Mouse (Mus musculus): Measurements from ENCODE around the gene 9430097D07Rik.

The 9430097D07Rik gene

GRCm38 (mm10) chr2:32598506-32598905, 23.0 kb upstream of the 9430097D07Rik start:
- in situ Hi-C loops (cut with MboI, MseI), result no loop called here

GRCm38 (mm10) chr2:32597699-32598098, 22.2 kb upstream of the 9430097D07Rik start:
- in situ Hi-C loops (cut with MboI, MseI), result no loop called here

GRCm38 (mm10) chr2:32597248-32597647, 21.8 kb upstream of the 9430097D07Rik start:
- in situ Hi-C loops (cut with MboI, MseI), result no loop called here

DNA sequence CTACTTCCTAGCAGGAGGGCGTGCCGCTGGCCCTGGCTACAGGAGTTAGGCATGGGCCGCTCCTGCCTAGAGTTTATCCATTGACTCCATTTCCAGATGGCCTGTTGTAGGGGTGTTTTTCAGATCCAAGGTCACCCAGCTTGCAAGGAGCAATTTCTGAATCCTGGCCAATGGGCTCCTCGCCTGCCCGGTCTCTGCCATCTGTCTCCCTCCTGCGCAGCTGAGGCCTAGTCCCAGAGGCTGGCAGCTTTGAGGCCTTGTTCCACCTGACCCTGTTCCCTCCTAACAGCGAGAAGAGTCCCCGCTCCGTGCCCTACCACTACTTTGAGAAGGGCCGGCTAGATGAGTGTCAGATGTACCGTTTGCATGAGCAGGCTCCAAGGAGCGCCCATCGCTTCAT, 21.2 kb upstream of the 9430097D07Rik start:
- in situ Hi-C loops (cut with MboI, MseI), result no loop called here

DNA sequence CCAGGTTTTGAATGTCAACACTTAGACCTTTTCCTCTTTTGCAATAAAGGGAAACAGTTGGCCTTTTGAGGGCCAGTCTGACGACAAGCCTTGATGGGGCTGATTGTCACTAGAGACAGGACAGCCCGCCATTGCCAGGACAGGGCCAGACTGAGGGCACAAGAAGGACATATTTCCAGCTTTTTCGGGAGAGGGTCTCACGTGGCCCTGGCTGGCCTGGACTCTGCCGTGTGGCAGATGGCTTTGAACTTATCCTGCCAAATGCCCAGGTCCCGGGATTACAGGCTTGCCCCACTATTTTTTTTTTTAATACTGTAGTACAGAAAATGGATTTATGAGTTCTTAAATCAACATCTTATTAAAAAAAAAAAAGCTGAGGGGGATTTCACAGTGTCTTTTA, 15.8 kb upstream of the 9430097D07Rik start:
- in situ Hi-C loops (cut with MboI, MseI), result no loop called here

- in situ Hi-C loops (cut with MboI, MseI), result no loop called here
Measured at GRCm38 (mm10) chr2:32590224-32590623, 14.7 kb upstream of the 9430097D07Rik start.

GRCm38 (mm10) chr2:32589213-32589795, 13.8 kb upstream of the 9430097D07Rik start:
- in situ Hi-C loops (cut with MboI, MseI), result no loop called here

DNA sequence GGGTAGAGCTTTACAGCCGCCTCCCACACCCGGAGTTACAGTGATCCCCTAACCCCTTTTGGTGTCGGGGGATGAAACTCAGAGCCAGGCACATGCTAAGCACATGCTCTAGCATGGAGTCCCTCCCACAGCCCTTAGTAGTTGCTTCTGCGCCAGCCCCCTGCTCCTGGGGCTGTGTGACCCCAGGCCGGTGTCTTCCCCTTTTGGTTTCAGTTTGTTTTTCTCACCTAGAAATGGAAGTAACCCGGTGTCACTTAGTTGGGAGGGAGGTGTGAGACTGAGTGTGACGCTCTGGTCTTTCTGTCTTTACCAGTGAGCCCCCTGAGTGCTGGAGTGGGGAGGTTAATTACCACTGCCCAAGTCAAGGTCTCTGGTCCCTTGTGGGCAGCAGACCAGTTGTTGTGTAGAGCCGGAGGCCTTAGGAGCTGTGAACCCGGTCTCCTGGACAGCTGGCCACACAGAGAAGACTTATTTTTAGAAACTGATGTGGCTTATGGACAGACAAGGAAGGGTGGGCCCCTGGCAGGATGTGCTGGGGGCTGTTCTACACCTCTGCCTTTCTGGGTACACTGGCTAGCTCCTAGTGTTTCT, 12.3 kb upstream of the 9430097D07Rik start:
- in situ Hi-C loops (cut with MboI, MseI), result no loop called here

GRCm38 (mm10) chr2:32586871-32587351, 11.4 kb upstream of the 9430097D07Rik start, which contains the start of gene St6galnac4:
Gene St6galnac4, plus strand, starts transcription at chr2:32587095.
- in situ Hi-C loops (cut with MboI, MseI), result no loop called here

- in situ Hi-C loops (cut with MboI, MseI), result no loop called here
Measured at GRCm38 (mm10) chr2:32585149-32585714, 9.7 kb upstream of the 9430097D07Rik start.

DNA sequence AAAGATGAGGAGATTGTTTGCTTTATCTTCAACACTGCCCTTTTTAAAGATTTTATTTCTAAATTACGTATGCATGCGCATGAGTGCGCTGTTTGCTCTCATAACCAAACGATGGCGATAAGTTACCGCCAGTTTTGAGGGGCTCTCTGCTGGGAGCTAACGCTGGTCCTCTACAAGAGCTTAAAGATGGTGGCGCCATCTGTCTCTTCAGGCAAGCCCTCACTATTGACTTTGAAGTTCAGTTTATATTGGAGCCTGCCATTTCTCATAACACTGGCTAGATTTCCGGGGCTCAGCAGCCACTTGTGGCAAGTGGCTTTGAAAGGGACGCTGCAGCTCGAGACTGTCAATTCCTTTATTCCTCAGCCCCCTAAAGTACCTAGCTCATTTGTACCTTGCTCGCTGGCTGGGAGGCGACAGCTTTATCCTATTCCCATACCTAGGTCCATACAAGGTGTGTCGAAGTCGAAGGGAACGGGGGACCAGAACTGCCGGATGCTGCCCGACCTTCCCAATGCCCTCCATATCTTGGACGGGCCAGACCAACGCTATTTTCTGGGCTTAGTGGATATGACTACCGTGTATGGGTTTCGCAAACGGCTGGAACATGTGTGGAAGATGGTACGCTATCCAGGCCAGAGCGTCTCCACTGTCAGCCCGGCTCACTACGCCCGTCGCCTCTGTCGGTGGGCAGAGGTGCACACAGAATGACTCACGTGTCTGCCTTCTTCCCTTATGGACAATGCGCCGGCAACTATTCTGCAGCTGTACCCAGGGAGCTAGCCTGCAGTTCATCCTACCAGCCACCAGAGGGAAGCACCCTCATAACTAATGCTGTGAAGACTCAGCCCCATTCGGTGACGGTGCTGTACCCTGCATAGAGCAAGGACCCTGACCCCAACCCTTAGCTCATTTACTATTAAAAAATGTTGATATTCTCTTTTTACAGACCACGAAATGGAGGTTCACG, 7.6 kb upstream of the 9430097D07Rik start:
- in situ Hi-C loops (cut with MboI, MseI), result no loop called here

GRCm38 (mm10) chr2:32581450-32582095, 6.1 kb upstream of the 9430097D07Rik start:
- in situ Hi-C loops (cut with MboI, MseI), result no loop called here

DNA sequence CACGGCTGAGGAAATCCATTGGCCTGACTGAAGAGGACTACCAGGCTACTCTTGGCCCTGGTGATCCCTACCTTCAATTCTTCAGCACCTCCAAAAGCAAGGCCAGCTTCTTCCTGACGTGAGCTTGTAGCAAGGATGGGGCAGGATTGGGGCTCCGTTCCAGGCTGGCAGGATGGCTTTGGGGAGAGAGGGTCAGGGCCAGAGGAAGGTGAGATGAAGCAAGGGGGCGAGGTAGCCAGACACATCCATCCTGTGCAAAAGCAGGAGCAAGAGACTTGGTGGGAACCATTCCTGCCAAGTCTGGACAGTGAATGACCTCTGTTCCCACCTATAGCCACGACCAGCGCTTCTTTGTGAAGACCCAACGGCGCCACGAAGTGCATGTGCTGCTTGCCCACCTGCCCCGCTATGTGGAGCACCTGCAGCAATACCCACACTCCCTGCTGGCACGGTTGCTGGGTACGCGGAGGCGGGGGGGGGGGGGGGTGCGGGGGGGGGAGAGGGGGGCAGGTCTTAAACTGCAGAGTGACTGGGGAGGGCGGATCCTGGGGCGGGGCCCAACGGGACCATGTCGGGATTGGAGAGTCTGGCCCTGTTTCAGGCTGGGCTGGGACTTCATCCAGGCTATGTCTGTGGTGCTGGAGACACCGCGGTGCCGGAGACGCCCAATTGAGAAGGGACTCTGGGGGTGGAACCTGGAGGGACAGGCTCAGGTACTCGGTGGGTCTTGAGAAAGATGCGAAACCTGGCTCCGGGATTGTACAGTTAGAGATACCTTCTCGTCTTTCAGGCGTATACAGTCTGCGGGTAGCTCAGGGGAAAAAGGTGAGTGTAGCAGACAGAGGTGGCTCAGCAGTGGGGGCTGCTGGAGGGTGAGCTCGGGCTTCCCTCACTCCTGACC, 2.9 kb upstream of the 9430097D07Rik start:
- in situ Hi-C loops (cut with MboI, MseI), result loop anchor here in 1 of 2 experiments (5.0 kb wide), 1 partner anchor 34 kb away; no protein-coding TSS in a partner anchor

GRCm38 (mm10) chr2:32576532-32576931, 1.0 kb upstream of the 9430097D07Rik start:
- in situ Hi-C loops (cut with MboI, MseI), result loop anchor here in 1 of 2 experiments (5.0 kb wide), 1 partner anchor 36 kb away; no protein-coding TSS in a partner anchor

GRCm38 (mm10) chr2:32574901-32575585, 441 bp downstream of the 9430097D07Rik start:
- in situ Hi-C loops (cut with MboI, MseI), result loop anchor here in 1 of 2 experiments (5.0 kb wide), 1 partner anchor 37 kb away; no protein-coding TSS in a partner anchor

DNA sequence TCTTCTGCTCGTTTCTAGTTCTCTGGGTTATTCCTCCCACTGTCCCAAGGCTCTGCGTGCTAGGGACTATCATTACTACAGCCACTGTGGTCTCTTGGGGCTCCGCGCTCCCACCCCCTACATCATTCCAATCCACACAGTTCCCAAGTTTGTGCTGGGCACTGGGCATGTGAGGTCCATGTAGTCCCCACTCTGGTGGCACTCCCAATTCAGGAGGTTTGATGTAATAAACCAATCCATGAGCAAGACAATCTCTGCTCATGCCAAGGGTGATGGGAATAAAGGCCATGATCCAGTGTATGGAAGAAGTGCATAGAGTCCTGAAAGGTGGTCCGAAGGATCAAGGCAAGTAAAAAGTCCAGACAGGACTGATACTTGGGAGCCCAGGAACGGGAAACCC, 987 bp downstream of the 9430097D07Rik start, which contains the start of gene Pip5kl1:
Gene Pip5kl1, plus strand, starts transcription at position 301 of the 400 bp plus-strand sequence.
- in situ Hi-C loops (cut with MboI, MseI), result no loop called here

GRCm38 (mm10) chr2:32572196-32572595, 3.3 kb downstream of the 9430097D07Rik start:
- in situ Hi-C loops (cut with MboI, MseI), result no loop called here

DNA sequence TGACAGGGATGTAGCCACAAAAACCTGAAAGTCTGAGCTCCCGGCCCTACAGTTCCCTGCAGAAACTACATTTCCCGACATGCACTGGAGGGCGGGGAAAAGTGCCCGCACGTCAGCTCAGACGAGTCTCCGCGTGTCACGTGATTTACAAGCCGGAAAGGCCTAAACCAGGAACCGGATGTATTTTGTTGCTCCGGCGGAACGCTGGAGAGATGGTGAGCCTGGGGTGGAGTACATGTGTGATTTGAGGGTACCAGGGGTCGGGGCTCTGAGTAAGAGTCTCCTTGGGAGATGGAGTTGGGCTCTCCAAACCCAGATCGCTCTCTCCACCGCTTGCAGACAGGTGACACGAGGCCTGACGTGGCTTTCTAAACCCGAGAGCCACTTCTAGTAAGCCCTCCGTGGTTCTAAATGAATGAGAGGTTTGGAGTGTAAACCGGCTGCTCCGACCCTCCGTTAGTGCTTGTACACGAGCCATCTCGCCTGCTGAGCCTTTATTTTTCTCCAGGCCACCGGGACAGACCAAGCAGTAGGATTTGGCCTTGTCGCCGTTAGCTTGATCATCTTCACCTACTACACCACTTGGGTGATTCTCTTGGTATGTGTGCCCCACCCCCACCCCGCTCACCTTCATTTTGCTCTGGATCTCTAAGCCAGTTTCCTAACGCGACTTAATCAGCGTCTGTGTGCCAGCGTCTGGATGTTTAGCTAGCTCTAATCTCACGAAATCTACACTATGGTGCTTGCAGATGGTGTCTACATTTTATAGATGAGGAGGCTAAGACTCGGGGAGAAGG, 4.6 kb downstream of the 9430097D07Rik start, which contains the start of gene Dpm2:
Gene Dpm2, plus strand, starts transcription at position 161 of the 797 bp plus-strand sequence.
- in situ Hi-C loops (cut with MboI, MseI), result no loop called here
